Mouse (Mus musculus) layer of hippocampus, adult 2 months (tissue): ENCODE measurements at regions not wholly inside any gene's neighbourhood (a gene's known extent, or its start where the extent isn't known, plus 50 kb on each side); places are given as distances from the start of the nearest gene placed in this dataset.
A peak's percentile ranks its signal among the peaks of the same experiment; 100 is the strongest.

Source experiments
- DNase-seq, 2 experiments: peaks; one replicate each; pipeline ENCODE4 v3.0.0; 2022; ENCODE audit warnings: low spot score in 2 of 2
- H3K27ac ChIP-seq: fragments of 200-600 bp; 2 replicates; pipeline ENCODE4 v1.8.1; 2022
- H3K4me3 ChIP-seq: fragments of 200-600 bp; 2 replicates; pipeline ENCODE4 v1.8.1; 2022; ENCODE audit warnings: mild to moderate bottlenecking
- CTCF ChIP-seq: fragments of 200-600 bp; conservative IDR thresholded peaks from 2 replicates; pipeline ENCODE4 v1.8.1; 2022; ENCODE audit warnings: antibody characterized with exemption, mild to moderate bottlenecking, moderate library complexity

DNA sequence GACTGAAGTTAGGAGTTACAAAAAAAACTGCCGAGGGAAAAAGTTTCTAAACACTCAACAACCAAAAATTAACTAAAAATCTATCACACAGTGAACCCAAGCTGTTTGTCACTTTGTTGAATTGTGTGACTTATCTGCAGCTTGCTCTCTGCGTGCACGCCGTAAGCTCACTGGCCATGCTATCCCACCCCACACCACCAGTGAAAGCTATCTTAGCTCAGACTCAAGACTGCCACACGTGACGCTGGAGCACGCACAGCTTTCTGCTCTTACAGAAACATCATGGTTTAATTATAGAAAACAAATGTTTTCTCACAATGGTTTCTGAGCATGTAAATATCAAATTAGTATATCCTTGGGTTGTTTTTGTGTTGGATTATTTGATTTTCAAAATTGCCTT, 56.0 kb upstream of the Cyp1b1 start:
- DNase-seq: no peak
- no peak for TF ChIP-seq CTCF
- Histone ChIP-seq H3K4me3 (no peak overlapping the region), H3K27ac (no peak overlapping the region)

DNA sequence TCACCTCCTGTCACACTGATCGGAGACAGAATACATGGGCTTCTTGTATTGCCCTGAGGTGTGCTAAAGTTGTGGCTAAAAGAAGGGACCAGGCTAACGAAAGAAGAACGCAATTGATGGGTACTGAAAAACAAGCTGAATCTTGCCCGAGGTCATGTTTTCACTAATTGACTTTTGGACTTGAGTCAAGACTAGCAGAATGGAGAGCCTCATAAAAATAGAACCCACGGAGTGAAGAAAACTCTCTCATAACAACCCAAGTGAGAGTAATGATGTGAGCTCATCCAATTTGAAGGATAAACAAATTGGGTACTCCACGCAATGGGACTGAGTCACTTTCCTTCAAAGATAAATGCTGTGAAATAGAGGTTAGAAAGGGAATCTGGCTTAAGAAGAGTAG, 55.0 kb upstream of the Cyp1b1 start:
- DNase-seq: no peak
- Histone ChIP-seq H3K27ac (no peak overlapping the region), H3K4me3 (no peak overlapping the region)
- no peak for TF ChIP-seq CTCF

DNA sequence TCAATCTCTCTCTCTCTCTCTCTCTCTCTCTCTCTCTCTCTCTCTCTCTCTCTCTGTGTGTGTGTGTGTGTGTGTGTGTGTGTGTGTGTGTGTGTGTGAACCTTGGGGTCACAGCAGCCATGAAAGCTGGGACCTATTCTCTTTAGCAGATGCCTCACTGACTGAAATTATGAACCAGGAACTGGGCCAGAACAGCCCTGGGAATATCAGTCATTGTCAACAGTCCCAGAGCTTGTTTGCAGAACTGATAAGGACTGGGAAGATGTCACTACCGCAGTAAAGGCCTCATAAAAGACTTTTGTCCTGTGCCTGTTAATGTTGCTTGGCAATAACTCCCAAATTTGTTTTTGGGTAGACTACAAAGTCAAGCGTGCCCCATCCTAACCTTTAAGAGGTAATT, 53.2 kb upstream of the Cyp1b1 start:
- TF ChIP-seq CTCF: no peak
- Histone ChIP-seq H3K4me3 (no peak overlapping the region), H3K27ac (no peak overlapping the region)
- DNase-seq: no peak

DNA sequence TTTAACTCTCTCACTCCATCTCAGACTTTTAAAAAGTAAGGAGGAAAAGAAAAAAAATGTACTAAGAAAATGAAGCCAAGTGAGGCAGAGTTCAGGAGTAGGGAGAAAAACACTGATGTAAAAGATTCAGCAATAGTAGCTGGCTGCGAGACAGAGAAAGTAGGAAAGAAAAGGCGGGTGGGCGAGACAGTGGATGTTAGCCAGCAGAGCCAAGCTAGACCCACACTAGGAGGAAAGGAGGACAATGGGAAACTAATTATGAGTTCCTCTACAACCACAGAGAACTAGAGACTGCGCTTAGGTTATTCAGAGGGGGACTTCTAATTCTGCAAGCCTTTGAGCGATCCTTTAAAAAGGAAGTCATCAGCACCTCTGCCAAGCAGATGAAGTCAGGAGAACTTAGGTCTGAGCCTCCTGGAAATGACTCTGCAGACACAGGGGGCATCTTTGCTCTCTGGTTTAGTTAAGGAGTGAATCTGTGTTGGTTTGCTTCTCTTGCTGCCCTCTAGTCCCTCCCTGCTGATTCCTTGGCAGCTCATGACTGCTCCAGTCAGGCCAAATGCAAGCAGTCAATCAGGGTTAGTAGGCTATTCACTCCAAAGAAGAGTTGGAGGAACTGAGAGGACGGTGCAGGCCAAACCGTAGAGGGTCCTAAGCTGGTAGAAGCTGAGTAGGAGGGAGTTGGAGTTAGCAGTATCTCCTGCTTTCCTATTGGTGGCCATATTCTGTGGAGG, 50.4 kb upstream of the Cyp1b1 start:
- DNase-seq: no peak
- Histone ChIP-seq H3K4me3 (no peak overlapping the region), H3K27ac (peak overlapping the region; percentile 62)
- no peak for TF ChIP-seq CTCF
